Mouse (Mus musculus) heart, embryonic 16.5 days (tissue): ENCODE data around the gene Lsm2. TPM values are rescaled to one million over a fixed set of nuclear protein-coding genes. Genes with fewer than 3 reads are reported as not detected.

Source experiments
- ATAC-seq: fragments of 200-750 bp; cut with Nextera tagmentation; replicated peaks from 2 replicates; pipeline ENCODE4 v1.8.0; 2017; ENCODE audit warnings: moderate number of reproducible peaks; ENCODE audit not compliant: insufficient read depth, low FRiP score; ENCODE audit errors: extremely low read depth
- H3K27ac ChIP-seq: fragments of 300-500 bp; sonication (generic); 2 replicates; pipeline ENCODE4 v1.5.1; 2014; ENCODE audit warnings: mild to moderate bottlenecking, low read length, control low read depth, moderate library complexity
- H3K27me3 ChIP-seq: fragments of 300-500 bp; sonication (generic); 2 replicates; pipeline ENCODE4 v1.6.1; 2014; ENCODE audit warnings: low read length, mixed read lengths; ENCODE audit not compliant: control insufficient read depth, insufficient read depth
- H3K36me3 ChIP-seq: fragments of 300-500 bp; sonication (generic); 2 replicates; pipeline ENCODE4 v1.6.1; 2014; ENCODE audit not compliant: control insufficient read depth, insufficient read depth
- H3K4me1 ChIP-seq: fragments of 300-500 bp; sonication (generic); 2 replicates; pipeline ENCODE4 v1.6.1; 2014; ENCODE audit warnings: low read length, mixed read lengths; ENCODE audit not compliant: control insufficient read depth, insufficient read depth
- H3K4me2 ChIP-seq: fragments of 300-500 bp; sonication (generic); 2 replicates; pipeline ENCODE4 v1.6.1; 2014; ENCODE audit warnings: low read depth, mild to moderate bottlenecking, control low read depth, low read length
- H3K4me3 ChIP-seq: fragments of 300-500 bp; sonication (generic); 2 replicates; pipeline ENCODE4 v1.5.1; 2014; ENCODE audit warnings: mild to moderate bottlenecking, control low read depth, low read length
- H3K9ac ChIP-seq: fragments of 300-500 bp; sonication (generic); 2 replicates; pipeline ENCODE4 v1.6.1; 2014; ENCODE audit warnings: low read length, control low read depth
- H3K9me3 ChIP-seq: fragments of 300-500 bp; sonication (generic); replicated peaks from 2 replicates; pipeline ENCODE4 v1.6.1; 2016; ENCODE audit warnings: low read length; ENCODE audit not compliant: control insufficient read depth
- WGBS: fragments of 180-500 bp; shearing (Covaris S2); extraction: QIAGEN DNeasy Blood & Tissue Kit; methylation state at CpG from one replicate; pipeline ENCODE4 v1.1.7; 2014; 5-methylcytosine and 5-hydroxymethylcytosine counted together
- polyA plus RNA-seq: library from polyadenylated mRNA; unstranded; fragments of >200 nt; fragmentation: Nextera tagmentation; extraction: Ambion mirVana; gene quantifications from 2 replicates; pipeline ENCODE4 v1.2.1, GENCODE M21; 2015

The Lsm2 gene
- polyA plus RNA-seq, 1 experiment from 2014 or later: 132 TPM

DNA sequence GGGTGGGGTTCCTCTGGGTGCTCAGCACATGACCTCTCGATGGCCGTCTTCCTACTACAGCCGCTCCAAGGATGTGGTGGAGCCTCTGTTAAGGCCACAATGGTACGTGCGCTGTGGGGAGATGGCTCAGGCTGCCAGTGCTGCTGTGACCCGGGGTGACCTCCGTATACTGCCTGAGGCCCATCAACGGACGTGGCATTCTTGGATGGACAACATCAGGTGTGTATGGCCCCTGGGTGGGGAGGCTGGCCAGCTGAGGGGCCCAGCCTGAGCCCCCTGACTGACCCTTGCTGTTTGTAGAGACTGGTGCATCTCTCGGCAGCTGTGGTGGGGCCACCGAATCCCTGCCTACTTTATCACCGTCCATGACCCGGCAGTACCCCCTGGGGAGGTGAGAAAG is 30.8 kb downstream of the Lsm2 start:
- peaks cover 57% of the 10 kb centered on the region for H3K36me3 ChIP-seq
- no peak overlapping the region for H3K27ac ChIP-seq
- peaks cover 9% of the 10 kb centered on the region for H3K4me1 ChIP-seq
- H3K4me2 ChIP-seq: no peak overlapping the region
- no peaks in the 10 kb centered on the region for H3K27me3 ChIP-seq
- H3K4me3 ChIP-seq: no peak overlapping the region
- no peak for ATAC-seq
- no peak overlapping the region for H3K9ac ChIP-seq
- no peaks in the 10 kb centered on the region for H3K9me3 ChIP-seq
- 85% methylated on average over 13 of the region's 13 CpGs for WGBS

DNA sequence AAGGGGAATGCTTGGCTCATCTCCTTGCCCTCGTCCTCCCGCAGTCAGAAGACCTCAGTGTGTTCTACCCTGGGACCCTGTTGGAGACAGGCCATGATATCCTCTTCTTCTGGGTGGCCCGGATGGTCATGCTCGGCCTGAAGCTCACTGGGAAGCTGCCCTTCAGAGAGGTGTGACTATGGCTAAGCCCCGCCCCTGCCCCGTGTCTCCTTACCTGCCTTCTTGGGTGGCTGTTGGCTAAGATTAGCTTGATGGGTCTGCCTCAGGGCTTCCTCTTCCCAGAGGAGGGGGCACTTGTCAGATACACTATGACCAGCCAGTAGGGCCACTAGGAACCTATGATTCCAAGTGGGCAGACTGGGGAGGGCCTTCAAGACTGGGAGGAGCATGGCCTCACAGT is 31.6 kb downstream of the Lsm2 start:
- ATAC-seq: no peak
- Histone ChIP-seq H3K4me3 (no peak overlapping the region), H3K27ac (no peak overlapping the region), H3K9me3 (no peaks in the 10 kb centered on the region), H3K4me2 (no peak overlapping the region), H3K36me3 (peaks cover 54% of the 10 kb centered on the region), H3K9ac (no peak overlapping the region), H3K27me3 (no peaks in the 10 kb centered on the region), H3K4me1 (peaks cover 9% of the 10 kb centered on the region)
- 84% methylated on average over 6 of the region's 6 CpGs for WGBS

DNA sequence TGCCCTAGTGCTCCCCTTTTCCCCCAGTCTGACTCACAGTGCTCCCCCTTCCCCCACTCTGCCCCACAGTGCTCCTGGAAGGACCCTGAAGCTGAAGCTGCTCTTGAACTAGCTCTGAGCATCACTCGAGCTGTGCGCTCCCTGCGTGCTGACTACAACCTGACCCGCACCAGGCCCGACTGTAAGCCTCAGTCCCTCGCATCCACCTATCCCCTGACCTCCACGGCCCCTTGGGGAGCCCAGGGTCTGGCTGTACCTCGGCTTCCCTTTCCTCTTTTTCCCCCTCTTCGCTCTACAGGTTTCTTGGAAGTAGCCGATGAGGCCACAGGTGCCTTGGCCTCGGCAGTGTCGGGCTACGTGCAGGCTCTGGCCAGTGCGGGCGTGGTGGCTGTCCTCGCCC is 33.6 kb downstream of the Lsm2 start:
- Histone ChIP-seq H3K4me2 (no peak overlapping the region), H3K36me3 (peaks cover 50% of the 10 kb centered on the region), H3K9ac (no peak overlapping the region), H3K4me1 (peaks cover 9% of the 10 kb centered on the region), H3K9me3 (no peaks in the 10 kb centered on the region), H3K27ac (no peak overlapping the region), H3K27me3 (no peaks in the 10 kb centered on the region), H3K4me3 (no peak overlapping the region)
- 91% methylated on average over 16 of the region's 16 CpGs for WGBS
- ATAC-seq: no peak

DNA sequence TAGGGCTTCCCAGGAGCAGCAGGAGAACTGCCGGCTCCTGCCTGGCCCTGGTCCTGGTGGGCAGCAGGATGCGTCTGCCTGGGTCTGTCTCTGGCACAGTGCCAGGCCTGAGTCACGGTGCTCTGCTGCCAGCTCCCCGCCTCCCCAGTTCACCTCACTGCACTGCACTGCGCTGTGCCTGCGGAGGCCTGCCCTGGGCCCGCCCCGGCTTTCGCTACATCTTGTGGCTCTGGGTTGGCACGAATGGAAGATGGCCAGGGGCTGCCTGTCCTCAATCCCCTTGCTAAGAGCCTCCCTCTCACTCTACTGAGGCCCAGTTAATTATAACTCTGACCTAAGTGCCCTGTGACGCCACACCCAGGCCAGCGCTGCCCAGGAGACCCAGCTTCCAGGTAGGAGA is 34.7 kb downstream of the Lsm2 start, which contains the start of gene Vwa7:
Gene Vwa7 (plus strand): TSS at position 204 of the 400 bp plus-strand sequence.
- Histone ChIP-seq H3K4me3 (no peak within 1 kb of the TSS), H3K4me1 (peaks cover 12% of the 10 kb centered on the region), H3K4me2 (no peak within 1 kb of the TSS)

DNA sequence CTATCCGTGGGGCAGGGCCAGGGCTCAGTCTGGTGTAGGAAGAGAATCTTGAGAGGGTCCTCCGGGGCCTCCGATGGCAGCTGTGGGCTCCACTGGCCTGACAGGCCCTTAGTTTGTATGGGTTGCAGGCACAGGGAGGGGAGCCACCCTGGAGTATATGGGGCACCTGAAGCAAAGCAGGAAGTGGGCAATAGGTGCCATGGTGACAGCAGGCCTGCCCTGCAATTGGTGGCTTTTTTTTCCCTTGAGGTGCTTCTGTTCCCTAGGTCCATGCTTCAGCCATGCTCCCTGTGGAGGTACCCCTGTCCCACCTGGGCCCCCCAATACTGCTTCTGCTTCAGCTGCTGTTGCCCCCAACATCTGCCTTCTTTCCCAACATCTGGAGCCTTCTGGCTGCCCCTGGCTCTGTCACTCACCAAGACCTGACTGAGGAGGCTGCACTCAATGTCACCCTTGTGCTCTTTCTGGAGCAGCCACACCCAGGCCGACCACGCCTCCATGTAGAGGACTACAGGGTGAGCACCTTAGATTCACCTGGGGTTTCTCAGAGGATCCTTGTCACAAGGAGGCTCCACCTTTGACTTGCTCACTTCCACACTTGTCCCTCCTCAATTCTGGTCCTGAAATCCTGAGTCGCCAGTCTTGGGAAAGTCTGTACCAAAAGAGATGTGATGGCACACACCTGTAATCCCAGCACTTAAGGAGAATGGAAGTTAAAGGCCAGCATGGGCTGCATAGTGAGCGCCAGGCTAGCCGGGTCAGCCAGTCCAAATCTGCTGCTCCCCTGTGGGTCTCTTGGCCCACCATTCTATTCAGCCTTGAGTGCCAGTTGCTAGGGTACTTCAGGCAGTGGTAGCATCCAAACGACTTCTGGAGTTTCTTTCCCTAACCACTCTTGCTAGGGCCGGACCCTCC is 35.4 kb downstream of the Lsm2 start:
- H3K4me2 ChIP-seq: no peak overlapping the region
- no peak for ATAC-seq

More for the DNA sequence above, 34.7 kb downstream of the Lsm2 start, which contains the start of gene Vwa7:
- Histone ChIP-seq H3K27ac (peak within 1 kb of the TSS; percentile 36; the same call in 1 of the 2 replicates), H3K27me3 (no peaks in the 10 kb centered on the region), H3K9me3 (no peaks in the 10 kb centered on the region), H3K36me3 (peaks cover 39% of the 10 kb centered on the region), H3K9ac (peak within 1 kb of the TSS; percentile 49)
- 33% methylated on average over 12 of the region's 12 CpGs for WGBS
- peak; percentile 53 for ATAC-seq

DNA sequence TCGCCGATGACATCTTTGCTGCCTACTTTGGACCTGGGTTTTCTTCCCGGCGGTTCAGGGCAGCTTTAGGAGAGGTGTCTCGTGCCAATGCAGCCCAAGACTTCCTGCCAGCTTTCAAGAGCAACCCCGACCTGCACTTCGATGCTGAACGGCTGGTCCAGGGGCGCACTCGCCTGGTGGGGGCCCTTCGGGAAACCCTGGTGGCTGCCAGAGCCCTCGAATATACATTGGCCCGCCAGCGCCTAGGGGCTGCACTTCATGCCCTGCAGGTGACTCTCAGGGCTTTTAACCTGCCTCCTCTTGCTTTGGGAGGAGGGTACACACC is 36.0 kb downstream of the Lsm2 start:
- H3K9me3 ChIP-seq: no peaks in the 10 kb centered on the region
- 72% methylated on average over 14 of the region's 14 CpGs for WGBS

More for the DNA sequence above, 35.4 kb downstream of the Lsm2 start:
- no peaks in the 10 kb centered on the region for H3K9me3 ChIP-seq
- peaks cover 33% of the 10 kb centered on the region for H3K36me3 ChIP-seq
- H3K27ac ChIP-seq: peak overlapping the region; percentile 36; the same call in 1 of the 2 replicates
- H3K4me3 ChIP-seq: no peak overlapping the region
- H3K4me1 ChIP-seq: peaks cover 18% of the 10 kb centered on the region
- WGBS: 75% methylated on average over 10 of the region's 10 CpGs
- peak overlapping the region; percentile 49 for H3K9ac ChIP-seq
- no peaks in the 10 kb centered on the region for H3K27me3 ChIP-seq

DNA sequence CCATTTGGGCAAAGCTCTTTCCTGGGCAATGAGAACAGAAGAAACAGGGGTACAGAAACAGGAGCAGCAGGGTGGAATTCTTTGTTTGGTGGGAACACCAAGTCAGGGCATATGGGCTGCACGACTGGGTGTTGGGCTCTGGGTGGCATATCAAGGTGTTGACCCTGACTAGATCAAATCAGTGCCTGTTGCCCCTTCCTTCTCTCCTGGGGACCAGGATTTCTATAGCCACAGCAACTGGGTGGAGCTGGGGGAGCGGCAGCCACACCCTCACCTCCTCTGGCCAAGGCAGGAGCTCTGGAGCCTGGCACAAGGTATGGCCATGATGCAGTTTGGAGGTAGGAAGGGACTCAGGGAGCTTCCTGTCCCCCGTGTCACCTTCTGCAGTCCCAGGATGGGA is 36.5 kb downstream of the Lsm2 start:
- no peaks in the 10 kb centered on the region for H3K27me3 ChIP-seq
- H3K36me3 ChIP-seq: peaks cover 25% of the 10 kb centered on the region
- H3K4me2 ChIP-seq: no peak overlapping the region
- H3K4me3 ChIP-seq: no peak overlapping the region
- H3K9ac ChIP-seq: no peak overlapping the region; the same call in 1 of the 2 replicates
- no peak for ATAC-seq
- H3K27ac ChIP-seq: no peak overlapping the region
- peaks cover 18% of the 10 kb centered on the region for H3K4me1 ChIP-seq
- H3K9me3 ChIP-seq: no peaks in the 10 kb centered on the region
- WGBS: 63% methylated on average over 3 of the region's 3 CpGs

More for the DNA sequence above, 36.0 kb downstream of the Lsm2 start:
- Histone ChIP-seq H3K4me1 (peaks cover 18% of the 10 kb centered on the region), H3K4me2 (no peak overlapping the region), H3K9ac (no peak overlapping the region), H3K4me3 (no peak overlapping the region), H3K27ac (no peak overlapping the region), H3K27me3 (no peaks in the 10 kb centered on the region), H3K36me3 (peaks cover 27% of the 10 kb centered on the region)
- ATAC-seq: no peak

DNA sequence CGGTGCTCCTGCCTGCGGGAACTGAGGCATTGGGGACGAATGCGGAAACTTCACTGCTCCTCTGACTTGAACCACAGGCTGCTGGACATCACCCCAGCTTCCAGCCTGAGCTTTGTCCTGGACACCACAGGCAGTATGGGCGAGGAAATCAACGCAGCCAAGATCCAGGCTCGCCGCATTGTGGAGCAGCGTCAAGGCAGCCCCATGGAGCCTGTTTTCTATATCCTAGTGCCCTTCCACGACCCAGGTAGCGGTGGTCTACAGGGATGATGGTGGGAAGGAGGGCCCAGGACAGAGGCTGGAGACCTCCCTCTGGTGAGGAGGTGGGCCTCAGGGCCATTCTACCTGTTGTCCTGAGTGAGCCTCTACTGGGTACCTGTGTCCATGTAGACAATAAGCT is 38.2 kb downstream of the Lsm2 start:
- 77% methylated on average over 11 of the region's 11 CpGs for WGBS
- no peak overlapping the region for H3K4me2 ChIP-seq
- H3K4me1 ChIP-seq: peaks cover 18% of the 10 kb centered on the region
- H3K36me3 ChIP-seq: peaks cover 8% of the 10 kb centered on the region
- no peak for ATAC-seq
- no peaks in the 10 kb centered on the region for H3K9me3 ChIP-seq
- no peaks in the 10 kb centered on the region for H3K27me3 ChIP-seq
- H3K27ac ChIP-seq: no peak overlapping the region
- H3K9ac ChIP-seq: no peak overlapping the region
- H3K4me3 ChIP-seq: no peak overlapping the region

DNA sequence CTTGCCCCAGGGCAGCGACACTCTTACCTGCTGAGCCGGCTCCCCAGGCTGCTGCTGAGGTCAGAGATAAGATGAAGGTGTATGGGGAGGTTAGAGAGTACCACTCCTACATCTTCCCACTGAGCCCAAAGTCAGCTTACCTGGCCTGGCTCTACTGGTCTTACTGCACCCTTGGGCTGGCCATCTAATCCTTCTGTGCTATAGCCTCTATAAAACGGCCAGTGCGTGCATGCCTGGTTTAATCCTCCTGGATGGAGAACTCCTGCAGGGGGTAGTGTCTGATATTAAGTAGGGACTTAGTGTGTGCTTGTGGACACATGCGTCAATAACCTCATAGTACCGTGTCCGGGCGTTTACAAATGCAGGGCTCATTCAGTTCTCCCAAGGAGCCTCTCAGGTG is 38.9 kb downstream of the Lsm2 start:
- H3K9me3 ChIP-seq: no peaks in the 10 kb centered on the region
- 86% methylated on average over 8 of the region's 8 CpGs for WGBS
- no peak overlapping the region for H3K4me2 ChIP-seq
- H3K36me3 ChIP-seq: 0 out of 2 replicates have a peak, but pooled peaks cover 4% of the 10 kb centered on the region
- peaks cover 18% of the 10 kb centered on the region for H3K4me1 ChIP-seq
- H3K27me3 ChIP-seq: no peaks in the 10 kb centered on the region
- no peak overlapping the region for H3K4me3 ChIP-seq
- no peak for ATAC-seq
- H3K27ac ChIP-seq: no peak overlapping the region
- no peak overlapping the region for H3K9ac ChIP-seq
